Mouse (Mus musculus): Measurements from ENCODE around the gene Stx6. TPM values are rescaled to one million over a fixed set of nuclear protein-coding genes. Genes with fewer than 3 reads are reported as not detected.
A peak's percentile ranks its signal among the peaks of the same experiment; 100 is the strongest.

Stx6 gene
- total RNA-seq (2021) (10 to 100 TPM; 22.2 to 23.0 TPM), polyA plus RNA-seq (2012; rRNA removed) (18.0 and 19.0 TPM in 2 replicates)
- long read RNA-seq, full-length matches to known transcripts: 30 of 32 reads
- long read RNA-seq, partial matches to known transcripts: 1 of 32 reads
- long read RNA-seq, other reads (novel, unspliced or antisense): 1 of 32 reads

DNA sequence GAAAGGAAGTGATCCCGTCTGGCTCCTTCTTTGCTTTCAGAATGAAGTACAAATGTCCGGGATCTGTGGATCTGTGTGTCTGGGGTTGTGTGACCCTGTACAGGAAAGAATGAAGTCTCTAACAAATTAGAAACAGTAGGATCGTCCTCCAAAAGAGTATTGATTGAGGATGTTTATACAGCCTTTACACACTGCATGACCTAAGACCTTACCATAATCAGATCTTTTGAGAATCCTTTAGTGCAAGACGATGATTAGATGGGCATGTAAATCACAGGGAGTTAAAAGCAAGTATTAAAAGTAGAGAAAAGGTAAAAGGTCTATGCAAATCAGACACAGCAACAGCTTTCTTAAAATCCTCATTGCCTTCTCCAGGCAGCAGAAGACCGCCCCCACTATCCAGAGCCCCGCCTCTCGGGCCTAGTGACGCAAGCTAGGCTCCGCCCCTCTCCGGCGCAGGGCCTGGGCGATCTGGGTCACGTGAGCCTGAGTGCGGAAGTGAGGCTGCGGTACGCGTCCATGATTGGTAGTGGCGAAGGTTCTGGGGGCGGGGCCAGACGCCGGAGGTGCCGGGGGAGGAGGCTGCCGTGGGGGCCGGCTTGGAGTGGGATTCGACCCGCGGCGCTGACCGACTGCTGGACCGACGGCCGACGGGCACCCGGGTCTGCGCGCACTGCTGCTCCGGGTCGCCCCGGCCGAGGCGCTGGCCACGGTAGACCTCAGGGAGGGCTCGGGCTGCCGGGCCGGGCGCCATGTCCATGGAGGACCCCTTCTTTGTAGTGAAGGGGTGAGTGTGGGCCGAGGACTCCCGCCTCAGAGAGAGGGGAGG lies at the start of gene Stx6:
Gene Stx6 (plus strand): TSS at position 575 of the 829 bp plus-strand sequence.
- intact Hi-C loops (cut with DNase I): loop anchor here (2.0 to 10.0 kb wide), 3 partner anchors 18 to 256 kb away; partner anchors contain the start of gene Xpr1
- peak within 1 kb of the TSS; percentile 93 for H3K9ac ChIP-seq (ENCODE audit: low read depth, low read length)
- H3K4me3 ChIP-seq: peak within 1 kb of the TSS; percentile 88
- H3K27me3 ChIP-seq (ENCODE audit: control insufficient read depth, insufficient read depth, low read length): no peaks in the 10 kb centered on the region
- H3K36me3 ChIP-seq (ENCODE audit: control insufficient read depth, insufficient read depth, low read length): no peaks in the 10 kb centered on the region
- 2% methylated on average over 47 of the region's 48 CpGs for WGBS
- H3K4me1 ChIP-seq (ENCODE audit: control insufficient read depth, insufficient read depth, low read length): peaks cover 1% of the 10 kb centered on the region
- peak; percentile 98 to 99 for DNase-seq
- peaks cover under 1% of the 10 kb centered on the region; the same call in 1 of the 2 replicates for H3K79me2 ChIP-seq (replicated peaks; ENCODE audit: control insufficient read depth, insufficient read depth, low read length)
- H3K27ac ChIP-seq: peak within 1 kb of the TSS; percentile 93
- TF ChIP-seq EP300 (IDR thresholded peaks at IDR 0.05; ENCODE audit: insufficient read depth, low read depth, low read length): 0 out of 2 replicates have a peak, but pooled peaks have one; percentile 45
- TF ChIP-seq POLR2A (IDR thresholded peaks at IDR 0.05; ENCODE audit: insufficient read depth, low read depth, low read length): 0 out of 2 replicates have a peak, but pooled peaks have one; percentile 42
- TF ChIP-seq CTCF (IDR thresholded peaks at IDR 0.05): no peak

DNA sequence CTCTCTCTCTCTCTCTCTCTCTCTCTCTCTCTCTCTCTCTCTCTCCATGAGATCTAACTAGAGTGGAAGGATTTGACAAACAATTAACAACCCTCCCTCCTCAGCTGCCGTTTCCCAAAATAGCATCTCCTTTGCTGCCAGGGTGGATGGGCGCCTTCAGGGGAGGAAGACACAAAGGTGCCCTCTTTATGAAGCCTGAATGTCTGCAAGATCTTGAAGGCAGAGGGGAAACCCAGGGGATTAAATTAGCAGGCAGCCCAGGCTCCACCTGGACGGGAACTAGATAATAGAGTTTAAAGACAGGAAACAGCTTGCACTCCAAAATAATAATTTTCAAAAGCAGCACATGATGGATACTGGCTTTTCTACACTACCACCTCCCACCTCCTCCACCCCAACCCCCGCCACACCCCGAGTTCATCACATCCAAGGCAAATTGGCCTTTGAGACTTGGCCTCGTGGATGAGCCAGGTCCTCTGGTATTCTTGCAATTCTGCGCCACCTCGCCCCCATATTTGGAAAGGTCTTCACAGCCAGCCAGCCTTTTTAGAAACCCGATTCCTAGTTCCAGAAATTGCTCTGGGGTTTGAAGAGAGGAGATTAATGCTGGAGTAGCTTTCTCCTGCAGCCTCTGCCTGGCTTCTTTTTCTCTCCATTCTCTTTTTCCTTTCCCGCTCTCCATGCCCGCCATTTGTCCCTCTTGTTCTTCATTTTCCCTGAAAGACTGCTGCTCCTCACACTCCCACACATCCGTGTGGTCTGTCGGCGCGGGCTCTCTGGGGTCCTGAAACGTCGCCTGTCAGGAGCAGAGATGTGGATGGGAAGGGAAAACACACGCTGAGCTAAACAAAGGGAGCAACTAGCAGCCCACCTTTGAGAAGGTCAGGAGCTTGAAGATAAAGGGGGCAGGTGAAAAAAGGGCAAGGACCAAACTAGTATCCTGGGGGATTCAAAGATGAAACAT lies 48.8 kb upstream of the Stx6 start:
- H3K9ac ChIP-seq (ENCODE audit: low read depth, low read length): peak overlapping the region; percentile 33
- intact Hi-C loops (cut with DNase I): no loop called here
- 12% methylated on average over 18 of the region's 18 CpGs for WGBS
- peaks cover 4% of the 10 kb centered on the region; the same call in 1 of the 2 replicates for H3K36me3 ChIP-seq (ENCODE audit: control insufficient read depth, insufficient read depth, low read length)
- no peak overlapping the region for H3K4me3 ChIP-seq
- TF ChIP-seq CTCF (IDR thresholded peaks at IDR 0.05) (no peak), POLR2A (IDR thresholded peaks at IDR 0.05; ENCODE audit: insufficient read depth, low read depth, low read length) (peak; percentile 14; the same call in 1 of the 2 replicates), EP300 (IDR thresholded peaks at IDR 0.05; ENCODE audit: insufficient read depth, low read depth, low read length) (0 out of 2 replicates have a peak, but pooled peaks have one; percentile 21)
- peaks cover 11% of the 10 kb centered on the region for H3K4me1 ChIP-seq (ENCODE audit: control insufficient read depth, insufficient read depth, low read length)
- H3K79me2 ChIP-seq (replicated peaks; ENCODE audit: control insufficient read depth, insufficient read depth, low read length): no peaks in the 10 kb centered on the region
- DNase-seq: peak; percentile 43 to 60
- no peaks in the 10 kb centered on the region for H3K27me3 ChIP-seq (ENCODE audit: control insufficient read depth, insufficient read depth, low read length)
- H3K27ac ChIP-seq: peak overlapping the region; percentile 65

DNA sequence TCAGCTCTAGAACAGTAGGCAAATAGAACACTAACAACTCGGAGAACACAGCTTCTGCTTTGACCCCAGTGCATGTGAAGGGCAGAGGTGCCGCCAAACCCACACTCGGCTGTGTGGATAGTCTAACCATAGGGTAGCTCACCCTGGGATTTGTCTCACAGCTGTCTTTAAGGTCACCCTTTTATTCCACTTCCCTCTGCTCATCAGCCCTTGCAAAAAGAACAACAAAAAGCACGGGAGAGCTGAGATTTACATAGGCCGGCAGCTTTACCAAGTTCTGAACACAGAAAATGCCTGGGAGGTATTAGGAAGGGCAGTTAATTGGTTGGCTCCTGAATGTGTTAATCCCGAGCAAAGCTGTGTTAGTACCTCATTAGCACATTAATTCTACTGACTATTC lies 47.0 kb upstream of the Stx6 start:
- no peaks in the 10 kb centered on the region for H3K27me3 ChIP-seq (ENCODE audit: control insufficient read depth, insufficient read depth, low read length)
- no peak for TF ChIP-seq POLR2A (IDR thresholded peaks at IDR 0.05; ENCODE audit: insufficient read depth, low read depth, low read length)
- DNase-seq: no peak
- H3K4me3 ChIP-seq: no peak overlapping the region
- no peak overlapping the region for H3K9ac ChIP-seq (ENCODE audit: low read depth, low read length)
- WGBS: 70% methylated on average over 6 of the region's 6 CpGs
- intact Hi-C loops (cut with DNase I): no loop called here
- H3K27ac ChIP-seq: peak overlapping the region; percentile 23
- H3K79me2 ChIP-seq (replicated peaks; ENCODE audit: control insufficient read depth, insufficient read depth, low read length): no peaks in the 10 kb centered on the region
- peaks cover 4% of the 10 kb centered on the region; the same call in 1 of the 2 replicates for H3K36me3 ChIP-seq (ENCODE audit: control insufficient read depth, insufficient read depth, low read length)
- H3K4me1 ChIP-seq (ENCODE audit: control insufficient read depth, insufficient read depth, low read length): peaks cover 11% of the 10 kb centered on the region

DNA sequence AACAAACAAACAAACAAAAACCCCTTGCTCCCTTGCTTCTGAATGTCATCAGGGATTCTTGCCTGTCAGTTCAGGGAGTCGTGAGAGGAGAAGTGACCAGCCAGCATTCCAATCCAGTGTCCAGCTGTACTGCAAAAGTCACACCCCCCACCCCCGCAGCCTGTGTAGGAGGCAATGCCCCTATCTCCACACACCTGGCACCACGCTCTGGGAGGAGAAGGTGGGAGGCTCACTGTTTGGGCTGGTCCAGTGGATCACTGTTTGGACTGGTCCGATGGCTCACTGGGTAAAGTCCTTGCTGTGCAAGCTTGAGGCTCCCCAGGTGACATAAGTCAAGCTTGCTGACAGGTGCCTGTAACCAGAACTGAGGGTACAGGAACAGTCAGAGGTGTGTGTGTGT lies 46.4 kb upstream of the Stx6 start:
- Histone ChIP-seq H3K36me3 (ENCODE audit: control insufficient read depth, insufficient read depth, low read length) (peaks cover 4% of the 10 kb centered on the region; the same call in 1 of the 2 replicates), H3K27ac (no peak overlapping the region), H3K4me1 (ENCODE audit: control insufficient read depth, insufficient read depth, low read length) (peaks cover 11% of the 10 kb centered on the region), H3K4me3 (no peak overlapping the region), H3K9ac (ENCODE audit: low read depth, low read length) (no peak overlapping the region), H3K27me3 (ENCODE audit: control insufficient read depth, insufficient read depth, low read length) (no peaks in the 10 kb centered on the region), H3K79me2 (replicated peaks; ENCODE audit: control insufficient read depth, insufficient read depth, low read length) (no peaks in the 10 kb centered on the region)
- intact Hi-C loops (cut with DNase I): no loop called here
- no peak for DNase-seq
- WGBS: 68% methylated on average over 4 of the region's 4 CpGs
- TF ChIP-seq EP300 (IDR thresholded peaks at IDR 0.05; ENCODE audit: insufficient read depth, low read depth, low read length) (no peak), POLR2A (IDR thresholded peaks at IDR 0.05; ENCODE audit: insufficient read depth, low read depth, low read length) (no peak), CTCF (IDR thresholded peaks at IDR 0.05) (no peak)

DNA sequence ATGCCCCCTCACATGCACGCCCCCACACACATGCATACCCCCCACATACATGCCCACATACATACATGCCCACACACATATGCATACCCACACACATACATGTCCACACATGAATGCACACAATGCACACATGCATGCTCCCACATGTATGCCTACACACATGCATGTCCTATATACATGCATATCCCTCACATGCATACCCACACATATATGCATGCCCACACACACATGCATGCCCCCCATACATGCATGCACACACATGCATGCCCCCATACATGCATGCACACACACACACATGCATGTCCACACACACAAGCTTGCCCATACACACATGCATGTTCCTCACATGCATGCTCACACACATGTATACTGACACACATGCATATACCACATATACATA lies 45.6 kb upstream of the Stx6 start:
- no peaks in the 10 kb centered on the region for H3K79me2 ChIP-seq (replicated peaks; ENCODE audit: control insufficient read depth, insufficient read depth, low read length)
- H3K9ac ChIP-seq (ENCODE audit: low read depth, low read length): no peak overlapping the region
- H3K27me3 ChIP-seq (ENCODE audit: control insufficient read depth, insufficient read depth, low read length): no peaks in the 10 kb centered on the region
- no peak for DNase-seq
- no peak overlapping the region for H3K4me3 ChIP-seq
- peaks cover 4% of the 10 kb centered on the region; the same call in 1 of the 2 replicates for H3K36me3 ChIP-seq (ENCODE audit: control insufficient read depth, insufficient read depth, low read length)
- intact Hi-C loops (cut with DNase I): no loop called here
- no peak overlapping the region for H3K27ac ChIP-seq
- TF ChIP-seq CTCF (IDR thresholded peaks at IDR 0.05): no peak
- no peak for TF ChIP-seq POLR2A (IDR thresholded peaks at IDR 0.05; ENCODE audit: insufficient read depth, low read depth, low read length)
- no peak for TF ChIP-seq EP300 (IDR thresholded peaks at IDR 0.05; ENCODE audit: insufficient read depth, low read depth, low read length)
- WGBS: 96% methylated on average over 1 of the region's 1 CpGs
- peaks cover 11% of the 10 kb centered on the region for H3K4me1 ChIP-seq (ENCODE audit: control insufficient read depth, insufficient read depth, low read length)

Measured in heart, adult 2 months (tissue).